Mouse (Mus musculus): Measurements from ENCODE around the gene Tmub1. TPM values are rescaled to one million over a fixed set of nuclear protein-coding genes. Genes with fewer than 3 reads are reported as not detected.

Gene Tmub1
- 48.7 and 49.0 TPM in 2 replicates for polyA plus RNA-seq (2012; rRNA removed)

GRCm38 (mm10) chr5:24447624-24448298, at the start of gene Tmub1:
Gene Tmub1, minus strand, starts transcription at chr5:24447854.
- TF ChIP-seq CTCF (IDR thresholded peaks at IDR 0.05; ENCODE audit: extremely low read depth, insufficient read depth, low read length) (no peak), POLR2A (IDR thresholded peaks at IDR 0.05; ENCODE audit: extremely low read depth, insufficient read depth, low read length) (peak; percentile 54; the same call in 1 of the 2 replicates)
- Histone ChIP-seq H3K4me1 (ENCODE audit: control insufficient read depth, insufficient read depth, low read length) (peaks cover 3% of the 10 kb centered on the region; the same call in 1 of the 2 replicates), H3K27ac (ENCODE audit: insufficient read depth, low read length) (peak within 1 kb of the TSS; percentile 67), H3K4me3 (ENCODE audit: insufficient read depth, low read length) (peak within 1 kb of the TSS; percentile 51)

GRCm38 (mm10) chr5:24496756-24497155, 49.1 kb upstream of the Tmub1 start:
- TF ChIP-seq POLR2A (IDR thresholded peaks at IDR 0.05; ENCODE audit: extremely low read depth, insufficient read depth, low read length): no peak
- no peak for TF ChIP-seq CTCF (IDR thresholded peaks at IDR 0.05; ENCODE audit: extremely low read depth, insufficient read depth, low read length)
- H3K4me3 ChIP-seq (ENCODE audit: insufficient read depth, low read length): no peak overlapping the region
- H3K27ac ChIP-seq (ENCODE audit: insufficient read depth, low read length): no peak overlapping the region
- peaks cover 2% of the 10 kb centered on the region; the same call in 1 of the 2 replicates for H3K4me1 ChIP-seq (ENCODE audit: control insufficient read depth, insufficient read depth, low read length)

- TF ChIP-seq CTCF (IDR thresholded peaks at IDR 0.05; ENCODE audit: extremely low read depth, insufficient read depth, low read length) (no peak), POLR2A (IDR thresholded peaks at IDR 0.05; ENCODE audit: extremely low read depth, insufficient read depth, low read length) (no peak)
- Histone ChIP-seq H3K4me3 (ENCODE audit: insufficient read depth, low read length) (no peak overlapping the region), H3K27ac (ENCODE audit: insufficient read depth, low read length) (no peak overlapping the region), H3K4me1 (ENCODE audit: control insufficient read depth, insufficient read depth, low read length) (peaks cover 2% of the 10 kb centered on the region; the same call in 1 of the 2 replicates)
These were observed 47.4 kb upstream of the Tmub1 start for GRCm38 (mm10) chr5:24495019-24495418.

- Histone ChIP-seq H3K4me1 (ENCODE audit: control insufficient read depth, insufficient read depth, low read length) (peaks cover 2% of the 10 kb centered on the region; the same call in 1 of the 2 replicates), H3K4me3 (ENCODE audit: insufficient read depth, low read length) (no peak overlapping the region), H3K27ac (ENCODE audit: insufficient read depth, low read length) (no peak overlapping the region)
- TF ChIP-seq CTCF (IDR thresholded peaks at IDR 0.05; ENCODE audit: extremely low read depth, insufficient read depth, low read length) (no peak), POLR2A (IDR thresholded peaks at IDR 0.05; ENCODE audit: extremely low read depth, insufficient read depth, low read length) (no peak)
These were observed 45.1 kb upstream of the Tmub1 start for GRCm38 (mm10) chr5:24492546-24493285.

GRCm38 (mm10) chr5:24490413-24490920, 42.8 kb upstream of the Tmub1 start:
- no peak overlapping the region for H3K4me3 ChIP-seq (ENCODE audit: insufficient read depth, low read length)
- no peak overlapping the region for H3K27ac ChIP-seq (ENCODE audit: insufficient read depth, low read length)
- no peak for TF ChIP-seq POLR2A (IDR thresholded peaks at IDR 0.05; ENCODE audit: extremely low read depth, insufficient read depth, low read length)
- TF ChIP-seq CTCF (IDR thresholded peaks at IDR 0.05; ENCODE audit: extremely low read depth, insufficient read depth, low read length): no peak
- peaks cover 4% of the 10 kb centered on the region for H3K4me1 ChIP-seq (ENCODE audit: control insufficient read depth, insufficient read depth, low read length)

- Histone ChIP-seq H3K4me3 (ENCODE audit: insufficient read depth, low read length) (no peak overlapping the region), H3K27ac (ENCODE audit: insufficient read depth, low read length) (no peak overlapping the region), H3K4me1 (ENCODE audit: control insufficient read depth, insufficient read depth, low read length) (peaks cover 11% of the 10 kb centered on the region)
- no peak for TF ChIP-seq CTCF (IDR thresholded peaks at IDR 0.05; ENCODE audit: extremely low read depth, insufficient read depth, low read length)
- no peak for TF ChIP-seq POLR2A (IDR thresholded peaks at IDR 0.05; ENCODE audit: extremely low read depth, insufficient read depth, low read length)
These were observed 39.1 kb upstream of the Tmub1 start for GRCm38 (mm10) chr5:24486738-24487137.

- Histone ChIP-seq H3K27ac (ENCODE audit: insufficient read depth, low read length) (no peak overlapping the region), H3K4me1 (ENCODE audit: control insufficient read depth, insufficient read depth, low read length) (peaks cover 11% of the 10 kb centered on the region), H3K4me3 (ENCODE audit: insufficient read depth, low read length) (no peak overlapping the region)
- TF ChIP-seq POLR2A (IDR thresholded peaks at IDR 0.05; ENCODE audit: extremely low read depth, insufficient read depth, low read length) (no peak), CTCF (IDR thresholded peaks at IDR 0.05; ENCODE audit: extremely low read depth, insufficient read depth, low read length) (peak; percentile 91)
These were observed 38.4 kb upstream of the Tmub1 start for GRCm38 (mm10) chr5:24486097-24486496.

GRCm38 (mm10) chr5:24484963-24485362, 37.3 kb upstream of the Tmub1 start:
- no peak for TF ChIP-seq POLR2A (IDR thresholded peaks at IDR 0.05; ENCODE audit: extremely low read depth, insufficient read depth, low read length)
- Histone ChIP-seq H3K4me3 (ENCODE audit: insufficient read depth, low read length) (no peak overlapping the region), H3K4me1 (ENCODE audit: control insufficient read depth, insufficient read depth, low read length) (peaks cover 11% of the 10 kb centered on the region), H3K27ac (ENCODE audit: insufficient read depth, low read length) (no peak overlapping the region)

GRCm38 (mm10) chr5:24483326-24483725, 35.7 kb upstream of the Tmub1 start:
- peaks cover 11% of the 10 kb centered on the region for H3K4me1 ChIP-seq (ENCODE audit: control insufficient read depth, insufficient read depth, low read length)
- no peak for TF ChIP-seq POLR2A (IDR thresholded peaks at IDR 0.05; ENCODE audit: extremely low read depth, insufficient read depth, low read length)
- TF ChIP-seq CTCF (IDR thresholded peaks at IDR 0.05; ENCODE audit: extremely low read depth, insufficient read depth, low read length): peak; percentile 72
- H3K27ac ChIP-seq (ENCODE audit: insufficient read depth, low read length): no peak overlapping the region
- no peak overlapping the region for H3K4me3 ChIP-seq (ENCODE audit: insufficient read depth, low read length)

Data from cortical plate, adult 2 months (tissue).